Mouse (Mus musculus): ENCODE data around the gene Vamp1.
"Not testable (repeated sequence)": the region's sequence is repeated elsewhere in the genome, so short reads cannot be mapped to it uniquely, and the experiment has no call there.

Vamp1 gene

DNA sequence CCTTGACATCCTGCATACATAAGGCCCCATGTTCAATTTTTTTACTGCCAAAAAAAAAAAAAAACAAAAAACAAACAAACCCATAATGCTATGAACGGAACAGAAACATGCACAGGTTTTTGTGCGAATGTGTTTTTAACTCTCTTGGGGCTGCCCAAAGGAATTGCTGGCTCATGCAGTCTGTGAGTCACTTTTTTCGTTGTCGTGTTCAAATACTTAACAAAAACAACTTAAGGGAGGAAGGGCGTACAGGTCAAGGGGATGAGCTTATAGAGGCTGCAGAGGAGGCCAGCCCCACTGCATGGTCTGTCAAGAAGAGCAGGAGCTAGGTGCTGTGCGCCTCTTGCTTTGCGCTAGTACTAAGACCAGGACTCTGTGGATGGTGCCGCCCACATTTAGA lies 37.4 kb downstream of the Vamp1 start:
- no peak for DNase-seq

DNA sequence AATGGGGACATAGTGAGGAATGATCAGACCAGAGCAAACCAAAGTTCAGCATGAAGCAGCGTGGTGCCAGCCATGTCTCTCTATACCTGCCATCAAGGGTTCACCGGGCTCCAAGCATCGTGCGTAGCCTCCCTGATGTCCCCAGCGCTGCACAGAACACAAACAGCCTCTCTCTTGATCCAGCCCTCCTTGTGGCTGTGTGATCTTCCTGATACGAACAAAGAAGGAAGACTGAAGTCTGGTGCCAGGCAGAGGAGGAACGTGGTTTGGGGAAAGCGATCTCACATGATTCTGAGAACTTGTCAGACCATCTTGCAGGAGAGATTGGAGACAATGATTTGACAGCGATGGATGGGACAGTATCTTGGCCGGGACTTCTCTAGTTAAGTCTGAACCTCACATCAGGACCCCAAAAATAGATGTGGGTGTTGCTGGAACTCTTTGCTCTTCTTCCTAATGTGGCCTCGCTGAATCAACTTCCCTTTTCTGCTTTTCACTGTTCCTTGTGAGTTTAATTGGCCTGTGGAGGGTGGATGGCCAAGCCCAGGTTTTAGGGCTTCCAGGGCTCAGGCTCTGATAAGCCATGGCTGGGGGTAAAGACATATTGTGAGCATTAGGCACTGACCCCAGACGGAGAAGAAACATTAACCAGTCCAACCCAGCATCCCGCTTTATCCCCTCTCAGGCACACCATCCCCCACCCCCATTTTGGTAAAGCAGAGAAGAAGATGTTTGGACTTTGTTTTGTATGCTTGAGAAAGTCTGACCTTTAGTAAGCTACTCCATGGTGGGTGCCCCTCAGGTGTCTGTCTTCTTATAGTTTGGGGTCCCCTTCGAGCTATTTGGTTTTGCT lies 38.7 kb downstream of the Vamp1 start:
- DNase-seq: no peak

DNA sequence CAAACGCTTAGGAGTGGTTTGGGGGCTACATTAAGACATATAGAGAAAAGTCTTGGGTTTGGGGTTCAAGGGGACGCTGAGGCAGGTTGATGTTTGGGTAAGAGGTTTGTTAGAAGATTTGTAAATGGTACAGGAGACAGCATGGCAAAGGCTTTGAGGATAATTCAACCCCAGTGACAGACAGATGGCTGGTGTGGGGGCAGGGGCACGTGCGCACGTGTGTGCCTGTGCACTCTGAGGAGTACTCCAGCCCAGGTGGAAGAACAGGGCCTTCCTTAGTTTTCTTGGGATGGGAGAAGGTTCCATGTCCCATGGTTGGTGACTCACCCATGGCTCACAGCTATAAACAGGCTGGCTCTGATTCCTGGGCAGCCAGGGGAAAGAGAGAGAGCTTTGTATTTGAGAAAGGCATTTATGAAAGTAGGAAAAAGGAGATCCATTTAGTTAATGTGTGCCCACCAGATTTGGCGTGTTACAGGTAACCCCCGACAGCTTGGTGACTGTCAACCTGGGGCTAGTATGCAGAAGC lies 40.2 kb downstream of the Vamp1 start:
- no peak for DNase-seq

DNA sequence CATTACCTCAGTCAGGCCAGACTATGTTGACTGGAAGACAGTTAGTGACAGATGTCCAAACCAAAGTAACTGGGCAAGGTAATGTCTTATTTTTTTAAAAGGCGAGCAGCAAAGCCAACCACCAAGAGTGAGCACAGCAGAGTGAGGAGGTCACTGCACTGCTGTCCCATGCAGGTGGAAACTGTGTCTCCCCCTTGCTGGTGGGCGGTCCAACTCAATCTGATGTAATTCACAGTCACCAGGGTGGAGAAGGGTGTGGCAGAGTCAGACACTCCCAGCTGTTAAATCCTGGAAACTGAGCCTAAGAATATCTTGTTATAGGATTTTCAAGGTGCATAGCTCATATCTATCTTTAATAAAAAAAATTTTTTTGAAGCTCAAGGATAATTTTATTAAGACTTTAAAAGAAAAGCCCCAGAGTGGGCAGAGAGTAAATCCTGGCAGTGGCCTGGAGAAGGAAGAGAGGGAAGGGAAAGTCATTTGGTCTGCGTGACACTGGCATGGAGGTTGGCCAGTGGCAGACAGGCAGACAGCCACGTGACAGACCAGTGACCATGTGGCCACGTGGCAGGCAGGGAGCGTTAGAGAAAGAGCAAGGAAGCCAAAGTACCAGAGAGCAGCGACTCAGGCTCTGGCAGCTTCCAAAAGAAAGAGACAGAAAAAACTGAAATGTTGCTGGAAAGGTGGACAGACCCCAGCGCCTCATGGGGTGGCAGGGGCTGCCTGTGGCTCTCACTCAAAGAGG lies 41.0 kb downstream of the Vamp1 start:
- DNase-seq: peak; percentile 42 to 61

DNA sequence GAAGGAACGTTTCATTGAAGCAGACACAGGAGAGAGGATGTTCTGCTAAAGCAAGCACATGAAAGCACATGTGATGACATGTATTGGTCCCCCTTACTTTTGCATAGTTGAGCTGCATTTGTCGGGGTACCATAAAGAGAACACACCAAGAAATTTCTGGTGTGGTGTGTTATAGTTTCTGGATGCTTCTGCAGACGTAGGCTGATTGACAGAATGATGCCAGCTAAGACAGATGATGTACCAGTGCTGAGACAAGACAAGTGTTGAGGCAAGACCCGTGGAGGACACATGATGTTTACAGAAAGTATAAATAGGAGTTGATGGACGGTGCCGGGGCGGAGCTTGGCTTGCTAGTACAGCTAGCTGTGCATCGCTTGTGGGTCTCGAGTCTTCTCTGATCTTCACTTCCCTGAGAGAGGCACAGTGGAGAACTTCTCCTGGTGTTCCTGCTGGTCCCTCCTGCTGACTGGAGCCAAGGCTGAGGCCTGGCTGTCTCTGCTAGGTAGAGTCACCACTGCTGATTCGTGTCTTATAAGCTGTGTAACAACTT lies 44.7 kb downstream of the Vamp1 start:
- DNase-seq: no peak

DNA sequence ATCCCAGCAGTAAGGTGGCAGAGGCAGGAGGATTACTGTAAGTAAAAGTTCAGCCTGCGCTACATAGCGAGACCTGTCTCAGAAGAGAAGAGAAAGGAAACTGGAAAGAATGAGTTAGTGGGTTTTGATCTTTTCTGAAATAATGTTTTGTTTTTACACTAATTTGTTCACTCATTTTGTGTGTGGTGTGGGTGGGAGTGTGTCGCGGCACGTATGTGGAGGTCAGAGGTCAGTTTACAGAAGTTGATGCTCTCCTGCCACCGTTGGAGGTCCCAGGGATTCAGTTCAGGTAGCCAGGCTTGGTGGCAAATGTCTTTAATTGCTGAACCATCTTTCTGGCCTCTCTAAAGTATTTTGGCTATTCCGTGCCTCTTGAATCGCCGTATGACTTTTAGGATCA lies 48.9 kb downstream of the Vamp1 start:
- no peak for DNase-seq

DNA sequence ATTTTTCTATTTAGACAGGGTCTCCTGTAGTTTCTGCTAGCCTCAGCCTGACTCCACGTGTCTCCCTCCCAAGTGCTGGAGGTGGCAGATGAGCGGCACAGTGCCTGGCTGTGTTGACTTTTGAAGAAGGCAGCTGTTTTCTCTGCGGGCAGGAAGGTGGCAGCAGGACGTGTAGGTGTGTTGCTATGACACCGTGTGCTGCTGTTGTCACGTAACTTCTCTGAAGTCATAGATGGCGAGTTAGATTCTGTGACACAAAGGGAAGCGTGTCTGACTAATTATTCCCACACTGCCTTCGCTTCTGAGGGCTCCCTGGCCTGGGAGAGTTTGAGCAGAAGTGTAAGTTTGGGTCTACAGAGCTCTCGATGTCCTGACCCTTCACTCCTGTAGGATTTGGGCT lies 49.9 kb downstream of the Vamp1 start:
- DNase-seq: no peak

DNA sequence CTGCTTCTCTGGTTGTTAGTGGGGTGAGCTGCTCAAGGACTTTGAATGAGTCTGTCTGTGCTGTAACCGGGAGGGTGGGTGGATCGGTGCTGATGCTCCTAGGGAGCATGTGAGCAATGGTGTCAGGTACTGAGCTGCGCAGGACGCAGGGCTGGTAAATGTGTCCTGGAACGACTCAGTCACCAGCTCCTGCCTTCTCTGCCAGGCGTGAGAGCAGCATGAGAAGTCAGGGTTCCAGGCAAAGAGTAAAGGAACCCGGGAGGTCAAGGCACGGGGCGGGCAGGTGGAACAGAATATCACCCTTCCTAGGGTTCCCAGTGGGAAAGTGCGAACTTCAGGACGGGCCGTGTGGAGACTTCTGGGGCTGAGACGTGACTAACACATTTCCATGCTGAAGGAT lies 50.7 kb downstream of the Vamp1 start:
- no peak for DNase-seq

DNA sequence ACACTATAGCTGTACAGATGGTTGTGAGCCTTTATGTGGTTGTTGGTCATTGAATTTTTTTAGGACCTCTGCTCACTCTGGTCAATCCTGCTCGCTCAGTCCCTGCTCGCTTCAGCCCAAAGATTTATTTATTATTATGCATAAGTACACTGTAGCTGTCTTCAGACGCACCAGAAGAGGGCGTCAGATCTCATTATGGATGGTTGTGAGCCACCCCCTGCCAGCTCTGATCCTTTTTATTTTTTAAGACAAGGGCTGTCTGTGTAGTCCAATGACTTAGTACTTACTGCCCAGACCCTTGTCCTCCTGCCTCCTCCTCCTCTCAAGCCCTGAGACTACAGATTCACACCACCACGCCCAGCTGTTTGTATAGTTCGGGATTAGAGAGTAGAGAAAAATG lies 51.2 kb downstream of the Vamp1 start:
- DNase-seq: not testable (repeated sequence)

DNA sequence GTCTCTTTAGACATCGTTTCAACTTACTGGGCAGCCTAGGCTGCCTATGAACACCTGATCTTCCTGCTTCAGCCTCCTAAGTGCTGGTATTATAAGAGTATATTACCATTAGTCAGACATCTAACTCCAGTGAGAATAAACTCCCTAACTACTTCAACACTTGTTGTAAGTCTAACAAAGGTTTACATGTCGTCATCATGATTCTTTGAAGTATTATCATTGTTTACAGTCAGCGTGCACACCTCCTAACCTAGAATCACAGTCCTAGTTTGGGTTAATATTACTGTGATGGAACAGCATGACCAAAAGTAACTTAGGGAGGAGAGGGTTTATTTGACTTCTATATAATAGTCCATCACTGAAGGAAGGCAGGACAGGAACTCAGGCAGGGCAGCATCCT lies 52.1 kb downstream of the Vamp1 start:
- DNase-seq: no peak

DNA sequence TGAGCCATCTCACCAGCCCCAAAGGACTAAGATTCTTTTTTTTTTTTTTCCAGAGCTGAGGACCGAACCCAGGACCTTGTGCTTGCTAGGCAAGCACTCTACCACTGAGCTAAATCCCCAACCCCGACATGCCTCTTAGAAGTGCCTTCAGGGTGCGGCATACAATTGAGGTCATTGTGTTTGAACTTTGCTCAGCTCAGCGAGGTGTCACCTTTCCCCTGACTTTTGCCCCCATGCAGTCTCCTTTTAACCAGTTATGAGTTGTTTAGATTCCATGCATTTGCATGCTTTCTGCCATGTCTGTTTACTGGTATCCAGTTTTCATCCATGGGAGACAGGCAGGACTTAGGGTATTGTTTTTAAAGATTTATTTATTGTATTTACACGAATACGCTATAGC lies 53.4 kb downstream of the Vamp1 start:
- no peak for DNase-seq

DNA sequence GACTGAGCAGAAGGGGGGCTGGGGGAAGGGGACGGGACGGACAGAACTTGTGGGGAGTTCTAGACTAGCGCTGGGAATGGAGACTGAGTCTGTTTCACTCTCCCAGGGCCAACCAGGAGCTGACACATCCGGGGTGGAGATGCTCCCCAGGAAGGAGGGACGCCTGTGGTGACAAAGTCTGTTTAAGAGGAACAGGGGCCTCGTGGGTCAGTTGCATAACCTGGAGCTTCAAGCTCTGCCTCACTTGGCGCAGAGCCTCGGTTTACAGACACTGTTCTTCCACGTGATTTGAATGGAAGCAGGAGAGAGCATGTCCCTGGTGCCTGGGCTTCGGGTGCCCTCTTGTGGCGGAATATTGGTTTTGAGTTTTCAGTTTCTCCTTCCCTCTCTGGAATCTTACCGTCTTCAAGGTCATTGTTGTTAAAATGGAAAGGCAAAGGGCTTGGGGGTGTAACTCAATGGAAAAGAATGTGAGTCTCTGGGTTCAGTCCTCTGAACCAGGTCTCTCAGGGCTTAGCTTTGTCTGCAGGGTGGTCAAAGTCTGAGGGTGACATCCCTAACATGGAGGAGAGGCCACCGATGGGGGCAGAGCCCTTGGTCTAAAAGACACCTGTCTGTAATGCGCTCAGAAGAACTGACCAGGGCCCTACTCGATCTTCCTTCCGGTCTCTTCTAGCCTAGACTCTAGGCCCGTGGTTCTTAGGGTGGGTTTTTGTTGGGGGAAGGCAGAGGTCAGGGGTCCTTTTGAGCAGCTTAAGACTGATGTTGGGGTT lies 56.3 kb downstream of the Vamp1 start:
- peak; percentile 96 for DNase-seq

DNA sequence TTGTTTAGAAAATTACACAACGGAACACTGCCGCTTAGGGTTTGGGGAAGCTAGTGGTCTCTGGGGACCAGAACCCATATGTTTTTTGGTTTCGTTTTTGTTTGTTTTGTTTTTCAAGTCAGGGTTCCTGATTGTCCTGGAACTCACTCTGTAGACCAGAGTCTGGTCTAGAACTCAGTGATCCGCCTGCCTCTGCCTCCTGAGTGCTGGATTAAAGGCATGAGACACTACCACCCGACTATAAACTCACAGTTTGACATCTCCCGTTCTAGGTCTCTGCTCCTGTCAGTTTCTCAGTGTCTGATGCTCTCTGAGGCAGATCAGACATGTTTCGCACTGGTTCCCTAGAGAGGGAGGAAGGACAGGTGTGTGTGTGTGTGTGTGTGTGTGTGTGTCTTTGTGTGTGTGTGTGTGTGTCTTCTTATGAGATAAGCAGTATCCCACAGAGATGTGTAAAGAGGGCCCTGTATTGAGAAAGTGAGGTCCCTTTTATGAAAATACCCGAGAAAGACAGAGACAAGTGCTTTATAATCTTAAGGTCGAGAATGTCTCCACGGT lies 57.0 kb downstream of the Vamp1 start:
- DNase-seq: no peak

DNA sequence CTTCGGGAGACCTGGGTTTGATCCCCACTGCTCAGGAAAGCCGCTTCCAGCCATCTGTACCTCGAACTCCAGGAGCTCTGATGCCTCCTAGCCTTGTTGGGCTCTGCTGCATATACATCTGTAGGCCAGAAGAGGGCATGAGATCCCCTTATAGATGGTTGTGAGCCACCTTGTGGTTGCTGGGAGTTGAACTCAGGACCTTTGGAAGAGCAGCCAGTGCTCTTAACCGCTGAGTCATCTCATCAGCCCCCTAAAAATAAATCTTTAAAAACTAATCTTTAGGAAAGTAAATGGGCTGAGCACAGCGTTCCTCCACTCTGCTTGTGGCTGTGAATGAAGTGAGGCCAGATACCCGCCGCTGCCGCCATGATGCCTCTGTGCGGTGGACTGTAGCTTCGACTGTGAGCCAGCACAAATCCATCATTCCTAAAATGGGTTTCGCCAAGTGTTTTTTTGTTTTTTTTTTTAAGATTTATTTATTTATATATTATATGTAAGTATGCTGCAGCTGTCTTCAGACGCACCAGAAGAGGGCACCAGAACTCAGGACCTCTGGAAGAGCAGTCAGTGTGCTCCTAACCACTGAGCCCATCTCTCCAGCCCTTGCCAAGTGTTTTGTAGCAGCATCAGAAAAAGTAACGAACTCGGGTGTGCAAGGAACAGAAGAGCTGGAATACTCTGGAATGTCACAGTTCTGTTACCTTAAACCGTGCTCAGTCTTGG lies 59.7 kb downstream of the Vamp1 start:
- no peak for DNase-seq

DNA sequence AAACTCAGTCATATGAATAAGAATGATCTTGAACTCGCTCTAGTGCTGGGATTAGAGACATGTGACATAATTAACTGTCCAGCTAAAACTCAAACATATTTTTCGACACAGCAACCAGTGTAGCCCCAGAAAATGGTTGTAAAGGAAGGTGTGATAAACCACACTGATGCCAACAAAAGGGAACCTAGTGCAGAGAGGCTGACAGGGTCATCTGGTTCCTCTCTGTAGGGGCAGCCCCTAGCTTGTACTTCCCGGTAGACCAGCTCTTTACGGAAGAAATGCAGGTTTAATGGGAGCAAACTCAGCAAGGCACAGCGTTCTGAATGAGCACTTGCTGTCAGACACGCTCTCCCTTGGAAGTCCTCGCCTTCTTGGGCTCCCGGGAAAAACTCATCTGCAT lies 64.4 kb downstream of the Vamp1 start:
- DNase-seq: no peak

DNA sequence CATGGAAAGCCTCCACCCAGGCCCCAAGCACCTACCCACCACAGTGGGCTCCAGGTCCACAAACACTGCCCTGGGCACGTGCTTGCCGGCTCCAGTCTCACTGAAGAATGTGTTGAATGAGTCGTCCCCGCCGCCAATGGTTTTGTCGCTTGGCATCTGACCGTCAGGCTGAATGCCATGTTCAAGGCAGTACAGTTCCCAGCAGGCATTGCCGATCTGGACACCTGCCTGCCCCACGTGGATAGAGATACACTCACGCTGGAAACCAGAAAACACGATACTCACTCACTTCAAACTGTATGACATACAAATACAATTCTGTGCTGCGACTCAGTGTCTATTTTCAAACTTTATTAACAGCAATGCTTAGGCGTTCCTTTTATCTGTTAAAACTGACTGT lies 67.4 kb downstream of the Vamp1 start:
- DNase-seq: not testable (repeated sequence)

DNA sequence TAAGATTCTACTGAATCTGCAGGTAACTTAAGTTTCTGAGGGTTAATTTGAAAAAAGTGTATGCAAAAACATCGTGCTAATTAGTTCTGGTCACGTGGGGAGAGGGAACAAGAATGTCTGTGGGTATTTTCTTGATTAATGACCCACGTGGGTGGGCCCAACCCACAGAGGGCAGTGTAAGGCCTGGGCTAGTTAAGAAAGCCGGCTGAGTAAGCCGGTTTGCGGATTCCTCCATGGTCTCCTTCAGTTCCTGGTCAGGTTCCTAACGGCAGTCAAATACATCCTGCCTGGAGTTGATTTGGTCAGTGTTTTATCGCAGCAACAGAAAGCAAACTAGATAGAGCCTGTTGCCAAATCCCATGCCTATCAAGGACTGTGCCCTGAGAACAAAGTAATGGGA lies 68.9 kb downstream of the Vamp1 start:
- no peak for DNase-seq

DNA sequence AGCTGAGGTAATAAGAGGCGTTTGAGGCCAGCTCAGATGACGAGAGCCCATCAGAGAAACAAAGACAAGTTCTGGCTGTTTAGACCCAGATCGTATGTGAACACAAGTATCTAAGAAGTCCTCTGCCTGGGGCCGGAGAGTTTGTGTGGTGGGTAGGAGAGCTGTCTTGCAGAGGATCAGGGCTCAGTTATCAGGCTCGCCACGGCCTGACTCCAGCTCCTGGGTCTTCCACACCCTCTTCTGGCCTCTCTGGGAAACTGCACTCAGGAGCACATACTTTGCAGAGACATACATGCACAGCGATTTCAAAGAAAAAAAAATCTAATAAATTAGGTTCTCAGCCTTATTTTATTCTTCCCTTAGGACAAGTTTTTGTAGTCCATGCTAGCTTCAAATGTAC lies 69.4 kb downstream of the Vamp1 start:
- no peak for DNase-seq

DNA sequence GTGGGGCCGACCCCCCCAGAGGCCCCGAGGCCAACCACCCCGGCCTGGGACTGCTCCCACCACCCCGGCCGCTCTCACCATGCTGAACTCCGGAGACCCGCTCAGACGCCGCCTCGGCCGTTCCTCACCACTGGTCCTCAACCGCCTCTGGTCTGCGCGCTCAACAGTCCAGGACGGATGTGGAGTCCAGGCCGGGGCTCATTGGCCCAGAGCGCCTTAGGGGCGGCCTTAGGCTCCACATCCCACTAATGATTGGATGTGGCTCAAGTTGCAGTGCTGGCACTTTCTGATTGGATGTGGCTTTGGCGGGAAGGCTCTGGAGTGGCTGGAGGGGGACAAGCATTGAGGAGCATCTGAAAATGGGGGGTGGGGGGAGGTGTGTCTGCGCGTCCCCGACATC lies 70.5 kb downstream of the Vamp1 start, which contains the start of gene Tuba3a:
Gene Tuba3a, minus strand, starts transcription at position 153 of the 400 bp plus-strand sequence.
- no peak for DNase-seq

DNA sequence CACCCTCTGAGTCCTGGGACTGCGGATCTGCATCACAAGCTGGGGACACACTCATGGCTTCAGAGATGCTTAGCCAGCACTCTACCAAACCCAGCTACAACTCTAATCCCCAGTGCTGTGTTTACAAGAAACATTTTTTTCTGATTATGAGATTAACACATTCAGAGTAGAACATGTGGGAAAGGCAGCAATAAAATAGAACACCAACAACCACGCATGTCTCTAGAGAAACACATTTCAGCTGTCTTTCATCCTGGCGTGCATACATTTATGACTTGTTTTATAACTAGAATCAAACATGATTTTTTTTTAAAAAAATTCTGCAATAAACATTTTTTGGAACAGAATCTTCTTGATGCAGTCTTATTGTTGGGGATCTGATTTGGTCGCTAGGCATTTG lies 71.6 kb downstream of the Vamp1 start:
- no peak for DNase-seq

DNA sequence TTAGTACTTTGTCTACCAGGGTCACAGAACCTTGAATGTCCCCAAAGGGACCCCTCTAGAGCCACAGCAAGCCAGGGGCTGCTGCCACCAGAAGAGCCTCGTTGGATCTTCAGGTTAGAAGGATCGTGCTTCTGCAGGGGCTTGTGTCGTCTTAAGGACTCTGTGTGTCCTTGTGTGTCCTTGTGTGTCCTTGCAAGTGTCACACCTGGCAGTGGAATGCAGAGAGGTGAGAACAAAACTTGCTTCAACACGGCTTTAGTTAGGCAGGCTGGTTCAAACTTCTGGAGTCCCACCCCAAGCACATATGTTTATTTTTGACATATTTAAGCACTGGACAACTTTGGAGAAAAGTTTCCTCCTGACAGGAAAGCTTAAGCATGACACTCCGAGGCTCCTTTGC lies 73.4 kb downstream of the Vamp1 start:
- DNase-seq: no peak

DNA sequence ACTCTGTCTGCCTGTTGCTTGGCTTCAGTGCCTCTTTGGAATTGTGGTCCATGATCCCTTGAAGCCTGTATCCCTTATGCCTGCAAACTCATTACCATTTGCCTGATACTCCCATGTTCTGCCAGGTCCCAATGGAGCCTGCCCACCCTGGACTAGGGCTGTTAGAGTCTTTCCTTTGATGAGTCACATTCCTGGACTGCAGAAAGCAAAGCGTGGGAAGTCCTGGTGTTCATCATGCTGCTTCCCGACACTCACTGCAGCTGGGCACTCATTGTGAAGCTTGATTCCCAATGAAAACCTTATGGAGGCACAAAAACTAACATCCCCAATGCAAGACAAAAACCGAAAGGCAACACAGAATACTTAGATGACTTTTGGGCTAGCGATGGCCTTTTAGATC lies 76.0 kb downstream of the Vamp1 start:
- no peak for DNase-seq
